Mouse (Mus musculus) erythroblast, embryonic 14.5 days (primary cell): ENCODE results near the gene Hist1h2bf.

Experiments used
- GATA1 ChIP-seq: IDR thresholded peaks from 2 replicates; pipeline ENCODE4 v1.6.1; 2012; ENCODE audit warnings: low read length, inconsistent platforms, mixed read lengths
- TAL1 ChIP-seq: IDR thresholded peaks from 3 replicates; pipeline ENCODE4 v1.6.1; 2012; ENCODE audit warnings: low read length, inconsistent platforms, mixed read lengths

DNA sequence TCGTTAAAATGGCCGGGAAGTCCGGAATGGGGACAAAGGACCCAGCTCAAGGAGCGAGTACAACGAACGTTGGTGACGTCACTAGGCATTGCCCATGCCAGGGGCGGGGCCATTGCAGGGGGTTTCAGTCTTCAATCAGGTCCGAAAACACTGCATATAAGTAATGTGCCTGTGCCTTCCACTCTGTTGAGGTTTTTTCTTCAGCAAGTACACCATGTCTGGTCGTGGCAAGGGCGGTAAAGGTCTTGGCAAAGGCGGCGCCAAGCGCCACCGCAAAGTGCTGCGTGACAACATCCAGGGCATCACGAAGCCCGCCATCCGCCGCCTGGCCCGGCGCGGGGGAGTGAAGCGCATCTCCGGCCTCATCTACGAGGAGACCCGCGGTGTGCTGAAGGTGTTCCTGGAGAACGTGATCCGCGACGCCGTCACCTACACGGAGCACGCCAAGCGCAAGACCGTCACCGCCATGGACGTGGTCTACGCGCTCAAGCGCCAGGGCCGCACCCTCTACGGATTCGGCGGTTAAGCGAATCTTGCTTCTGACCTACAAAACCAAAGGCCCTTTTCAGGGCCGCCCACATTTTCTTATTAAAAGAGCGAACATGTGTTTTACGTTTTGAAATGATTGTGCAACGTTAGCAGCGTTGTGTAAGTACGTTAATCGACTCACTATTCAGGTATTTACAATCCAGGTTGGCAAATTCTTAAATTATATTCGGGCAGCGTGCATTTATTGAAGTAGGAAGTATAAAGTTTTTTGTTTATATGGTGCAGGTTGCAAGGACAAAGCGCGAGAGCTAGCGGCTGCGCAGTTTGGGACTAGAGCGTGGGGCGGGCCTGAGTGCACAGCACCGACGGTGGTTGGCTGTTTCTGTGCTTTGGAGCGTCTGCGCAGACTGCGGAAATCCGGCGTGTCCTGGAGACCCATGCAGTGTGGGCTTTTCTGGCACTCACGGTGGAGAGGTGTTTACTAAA is 42.8 kb downstream of the Hist1h2bf start, which contains the start of gene Hist1h4h:
- TF ChIP-seq GATA1, result no peak
- TF ChIP-seq TAL1, result no peak
